ENCODE assay signal across 20 mouse cellular contexts in genomic region chr13:14467517-14467916, GRCm38 (mm10). TPM values are rescaled to one million over a fixed set of nuclear protein-coding genes. Genes with fewer than 3 reads are reported as not detected.
"Had no signal": no experiment of that assay in that cellular context is flagged by ENCODE, and none has a peak within 500 bp of the region (broad histone marks: within the 10 kb centered on the region; RNA-seq: fewer than 3 reads in every experiment).

No protein-coding gene starts in this region.

- H3K9me3 ChIP-seq: kidney, embryonic 15.5 days; liver, embryonic 13.5 days; midbrain, embryonic 12.5 days; neural tube, embryonic 13.5 days; stomach, embryonic 15.5 days had no signal

- H3K27ac ChIP-seq: kidney, embryonic 15.5 days; left cerebral cortex, adult 2 months; liver, embryonic 13.5 days; macrophage; midbrain, embryonic 12.5 days; neural tube, embryonic 13.5 days; stomach, embryonic 15.5 days had no signal

- H3K4me1 ChIP-seq: kidney, embryonic 15.5 days; liver, embryonic 13.5 days; midbrain, embryonic 12.5 days; neural tube, embryonic 13.5 days; stomach, embryonic 15.5 days had no signal

- H3K27me3 ChIP-seq: kidney, embryonic 15.5 days; liver, embryonic 13.5 days; midbrain, embryonic 12.5 days; neural tube, embryonic 13.5 days; stomach, embryonic 15.5 days had no signal

- H3K4me2 ChIP-seq: kidney, embryonic 15.5 days; liver, embryonic 13.5 days; midbrain, embryonic 12.5 days; neural tube, embryonic 13.5 days; stomach, embryonic 15.5 days had no signal

- H3K9ac ChIP-seq: kidney, embryonic 15.5 days; liver, embryonic 13.5 days; midbrain, embryonic 12.5 days; neural tube, embryonic 13.5 days; stomach, embryonic 15.5 days had no signal

- DNase-seq: kidney, postnatal 10 days; kidney, postnatal 36 days; layer of hippocampus, postnatal 36 days; liver, embryonic 13.5 days; lung, adult 2 months; retina, postnatal 1 day; right cerebral cortex, postnatal 25 days; spleen, adult 18-20 months; thymus, postnatal 25 days had no signal

- H3K4me3 ChIP-seq: kidney, embryonic 15.5 days; left cerebral cortex, adult 2 months; liver, embryonic 13.5 days; midbrain, embryonic 12.5 days; myocyte; neural tube, embryonic 13.5 days; stomach, embryonic 15.5 days had no signal

- H3K36me3 ChIP-seq: kidney, embryonic 15.5 days; liver, embryonic 13.5 days; midbrain, embryonic 12.5 days; neural tube, embryonic 13.5 days; stomach, embryonic 15.5 days had no signal

RNA-seq across cellular contexts. Expression of gene Hecw1, which starts 55.5 kb away (rescaled TPM):
- total RNA-seq: liver, adult 2 months; megakaryocyte, adult 5-6 weeks; monocyte, adult 5-6 weeks; neutrophil, adult 5-6 weeks had no signal
- polyA plus RNA-seq: liver, adult 2 months; lung, adult 2 months; macrophage had no signal
